Mouse (Mus musculus) kidney, adult 18-20 months (tissue): ENCODE measurements at regions not wholly inside any gene's neighbourhood (a gene's known extent, or its start where the extent isn't known, plus 50 kb on each side); places are given as distances from the start of the nearest gene placed in this dataset.

ENCODE experiments used
- DNase-seq: peaks from one replicate; pipeline ENCODE4 v3.0.0; 2021

- no peak for DNase-seq
Observed at GRCm38 (mm10) chr12:13815500-13815899, 336.4 kb downstream of the Fam84a start.

- DNase-seq = no peak
Observed at GRCm38 (mm10) chr12:13810155-13810515, 341.7 kb downstream of the Fam84a start.

- peak; percentile 2 for DNase-seq
Observed at GRCm38 (mm10) chr12:13809291-13810154, 342.3 kb downstream of the Fam84a start.

- no peak for DNase-seq
Observed at GRCm38 (mm10) chr12:13779752-13780151, 372.1 kb downstream of the Fam84a start.

GRCm38 (mm10) chr12:13776687-13777086, 375.2 kb downstream of the Fam84a start:
- no peak for DNase-seq

- no peak for DNase-seq
Observed at GRCm38 (mm10) chr12:13769696-13770095, 382.2 kb downstream of the Fam84a start.

- no peak for DNase-seq
Observed at GRCm38 (mm10) chr12:13769156-13769555, 382.7 kb downstream of the Fam84a start.

GRCm38 (mm10) chr12:13766486-13766885, 385.4 kb downstream of the Fam84a start:
- no peak for DNase-seq

GRCm38 (mm10) chr12:13753878-13754277, 398.0 kb downstream of the Fam84a start:
- no peak for DNase-seq

- no peak for DNase-seq
Observed at GRCm38 (mm10) chr12:13744323-13744931, 407.4 kb downstream of the Fam84a start.

- DNase-seq = no peak
Observed at GRCm38 (mm10) chr12:13729901-13730637, 421.8 kb downstream of the Fam84a start.

- no peak for DNase-seq
Observed at GRCm38 (mm10) chr12:13728986-13729385, 422.9 kb downstream of the Fam84a start.

- DNase-seq = no peak
Observed at GRCm38 (mm10) chr12:13724511-13724910, 427.3 kb downstream of the Fam84a start.

- DNase-seq = no peak
Observed at GRCm38 (mm10) chr12:13709806-13710205, 440.9 kb downstream of the Nbas start.

- no peak for DNase-seq
Observed at GRCm38 (mm10) chr12:13707747-13708146, 438.8 kb downstream of the Nbas start.

- no peak for DNase-seq
Observed at GRCm38 (mm10) chr12:13706510-13706909, 437.6 kb downstream of the Nbas start.

- no peak for DNase-seq
Observed at GRCm38 (mm10) chr12:13703604-13704003, 434.7 kb downstream of the Nbas start.

GRCm38 (mm10) chr12:13699858-13700257, 430.9 kb downstream of the Nbas start:
- no peak for DNase-seq

GRCm38 (mm10) chr12:13698834-13699233, 429.9 kb downstream of the Nbas start:
- DNase-seq = no peak

GRCm38 (mm10) chr12:13691394-13692165, 422.6 kb downstream of the Nbas start:
- DNase-seq = no peak

GRCm38 (mm10) chr12:13677266-13677665, 408.3 kb downstream of the Nbas start:
- DNase-seq = no peak

GRCm38 (mm10) chr12:13669453-13669852, 400.5 kb downstream of the Nbas start:
- no peak for DNase-seq

- no peak for DNase-seq
Observed at GRCm38 (mm10) chr12:13668485-13669022, 399.6 kb downstream of the Nbas start.
